Mouse (Mus musculus): ENCODE measurements around the gene Stard3.
A peak's percentile ranks its signal among the peaks of the same experiment; 100 is the strongest.

Stard3 gene

DNA sequence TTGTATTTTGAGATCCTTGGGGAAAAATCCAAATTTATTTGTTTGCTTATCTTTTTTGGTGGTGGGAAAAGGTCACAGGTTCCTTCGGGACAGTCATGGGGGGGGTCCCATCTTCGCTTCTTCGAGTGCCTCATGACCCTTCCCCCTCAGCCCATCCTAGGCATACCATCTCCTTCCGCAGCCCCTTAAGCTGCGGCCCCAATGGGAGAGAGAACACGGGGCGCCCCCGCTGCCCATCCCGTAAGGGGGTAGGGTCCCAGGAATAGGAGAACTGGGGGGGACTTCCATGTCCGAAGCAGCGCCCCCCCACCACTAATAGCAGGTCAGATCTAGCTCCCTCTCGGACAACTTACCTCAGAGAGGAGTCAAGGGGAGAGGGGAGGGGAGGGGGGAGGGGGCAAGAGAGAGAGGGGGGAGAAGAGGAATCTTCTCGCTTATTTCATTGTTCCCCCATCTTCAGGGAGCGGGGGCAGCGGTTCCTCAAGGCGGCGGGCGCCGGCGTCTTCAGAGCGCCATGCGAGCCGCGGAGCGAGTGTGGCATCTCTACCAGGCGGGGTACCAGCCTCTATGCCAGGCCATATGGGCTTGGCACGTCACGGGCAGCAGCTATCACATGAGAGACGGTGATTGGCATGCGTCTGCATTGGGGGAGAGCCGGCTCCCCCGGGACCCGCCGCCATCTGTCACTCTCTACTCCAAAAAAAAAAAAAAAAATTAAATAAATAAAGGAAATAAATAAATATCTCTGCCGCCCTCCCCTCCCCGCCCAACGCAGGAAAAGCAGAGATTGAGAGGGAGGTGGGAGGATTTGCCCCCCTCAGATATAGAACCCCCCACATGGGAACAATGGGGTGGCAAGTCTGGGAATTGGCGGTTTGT lies 28.8 kb upstream of the Stard3 start, which contains the start of gene Neurod2:
Gene Neurod2 (minus strand): TSS at position 568 of the 879 bp plus-strand sequence.
- peak; percentile 83 for DNase-seq (ENCODE audit: low spot score)

DNA sequence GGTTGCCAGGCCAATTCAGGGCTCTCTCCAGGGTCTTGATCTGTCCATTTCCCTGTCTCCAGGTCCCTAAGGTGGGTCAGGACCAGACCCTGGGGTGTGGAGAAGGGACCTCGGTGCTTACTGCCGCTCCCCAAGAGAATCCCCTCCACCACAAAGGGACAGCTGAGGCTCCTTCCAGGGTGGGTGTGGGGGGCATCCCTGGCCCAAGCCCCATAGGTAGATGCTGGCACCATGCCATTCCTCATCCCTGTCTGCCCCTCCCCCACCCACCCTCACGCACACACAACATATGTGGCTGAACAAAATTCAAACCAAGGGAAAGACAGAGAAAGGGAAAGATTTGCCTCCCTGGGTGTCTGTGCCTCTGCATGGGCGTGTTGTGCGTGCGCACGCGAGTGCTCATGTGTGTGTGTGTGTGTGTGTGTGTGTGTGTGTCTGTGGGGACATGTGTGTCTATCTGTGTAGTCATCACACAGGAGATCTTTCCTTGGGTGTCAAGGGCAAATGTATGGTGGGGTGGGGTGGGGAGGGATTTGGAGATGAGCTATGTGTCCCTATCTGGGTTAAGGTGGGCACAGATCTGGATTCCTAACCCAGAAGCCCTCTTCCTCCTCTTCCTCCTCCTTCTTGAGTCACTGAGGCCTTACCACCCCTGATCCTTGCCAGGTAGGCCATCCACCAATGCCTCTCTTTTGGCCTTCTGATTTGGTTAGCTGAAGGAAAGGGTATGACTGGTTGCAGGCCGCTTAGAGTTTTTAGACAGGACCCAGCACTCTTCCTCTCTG lies 28.0 kb upstream of the Stard3 start:
- DNase-seq (ENCODE audit: low spot score), result peak; percentile 37

GRCm38 (mm10) chr11:98330745-98331204 lies 27.4 kb upstream of the Stard3 start:
- DNase-seq (ENCODE audit: low spot score), result no peak

GRCm38 (mm10) chr11:98331401-98331800 lies 26.8 kb upstream of the Stard3 start:
- DNase-seq (ENCODE audit: low spot score), result no peak

GRCm38 (mm10) chr11:98332186-98332585 lies 26.0 kb upstream of the Stard3 start:
- DNase-seq (ENCODE audit: low spot score), result no peak

GRCm38 (mm10) chr11:98332841-98333240 lies 25.3 kb upstream of the Stard3 start:
- no peak for DNase-seq (ENCODE audit: low spot score)

DNA sequence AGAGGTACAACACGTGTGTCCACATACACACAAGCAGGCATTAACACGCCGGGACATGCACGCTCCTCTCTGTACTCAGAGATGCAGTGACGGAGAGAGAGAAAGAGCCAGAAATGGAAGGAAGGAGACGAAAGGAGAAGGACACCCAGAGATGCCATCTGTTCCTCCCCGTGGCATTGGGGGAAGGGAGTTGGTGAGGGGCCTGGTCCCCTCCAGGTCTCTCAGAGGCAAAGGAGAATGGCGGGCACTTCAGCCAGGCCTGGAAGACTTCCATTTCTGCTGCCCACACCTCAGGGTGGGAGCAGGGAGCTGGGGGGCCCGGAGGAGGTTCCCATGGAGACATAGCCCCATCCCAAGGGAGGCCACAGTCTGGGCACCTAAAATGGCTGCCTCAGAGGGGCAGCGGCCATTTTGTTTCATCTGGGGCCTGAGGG lies 24.9 kb upstream of the Stard3 start:
- DNase-seq (ENCODE audit: low spot score), result no peak

- DNase-seq (ENCODE audit: low spot score), result no peak
Observed at GRCm38 (mm10) chr11:98333981-98334741, 24.0 kb upstream of the Stard3 start.

GRCm38 (mm10) chr11:98335250-98335649 lies 22.9 kb upstream of the Stard3 start:
- no peak for DNase-seq (ENCODE audit: low spot score)

DNA sequence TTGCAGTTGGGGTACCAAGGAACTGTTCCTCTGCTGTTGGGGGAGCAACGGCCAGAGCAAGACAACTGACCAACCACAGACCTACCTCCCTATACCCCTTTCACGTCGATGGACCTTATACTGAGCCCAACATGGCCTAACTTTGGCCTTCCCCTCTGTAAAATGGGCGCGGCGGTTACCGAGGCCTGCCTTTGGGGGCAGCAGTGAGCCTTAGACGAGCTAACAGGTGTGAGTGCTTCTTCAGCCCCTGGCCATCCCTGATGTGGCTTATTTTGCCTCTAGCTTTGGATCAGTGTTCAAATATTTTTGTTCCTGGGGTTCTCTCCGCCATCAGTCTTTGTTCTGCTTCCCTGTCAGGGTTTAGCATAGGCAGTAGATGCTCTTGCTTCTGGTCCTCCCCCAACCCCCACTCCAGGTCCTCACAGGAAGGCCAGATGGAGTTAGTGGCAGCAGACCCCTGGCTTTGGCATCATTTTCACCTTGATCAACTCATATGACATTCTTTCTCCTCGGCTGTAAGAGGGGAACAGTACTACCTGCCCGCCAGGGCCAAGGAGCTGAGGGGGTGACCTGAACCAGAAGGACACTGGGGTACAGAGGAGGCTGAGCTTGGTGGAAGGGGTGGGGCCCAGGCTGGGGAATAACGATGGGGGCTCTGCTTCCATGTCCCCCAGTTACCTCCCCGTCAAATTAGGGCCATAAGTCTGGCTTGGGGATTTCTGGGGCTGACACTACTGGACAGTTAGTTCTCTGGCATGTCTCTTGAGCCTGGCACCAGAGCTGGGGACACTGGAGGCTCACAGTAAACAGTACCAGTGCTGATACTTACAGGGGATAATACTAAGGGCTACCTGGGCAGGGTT lies 21.7 kb upstream of the Stard3 start:
- no peak for DNase-seq (ENCODE audit: low spot score)

GRCm38 (mm10) chr11:98338507-98338961 lies 19.6 kb upstream of the Stard3 start:
- peak; percentile 73 for DNase-seq (ENCODE audit: low spot score)

GRCm38 (mm10) chr11:98339071-98339501 lies 19.1 kb upstream of the Stard3 start:
- no peak for DNase-seq (ENCODE audit: low spot score)

DNA sequence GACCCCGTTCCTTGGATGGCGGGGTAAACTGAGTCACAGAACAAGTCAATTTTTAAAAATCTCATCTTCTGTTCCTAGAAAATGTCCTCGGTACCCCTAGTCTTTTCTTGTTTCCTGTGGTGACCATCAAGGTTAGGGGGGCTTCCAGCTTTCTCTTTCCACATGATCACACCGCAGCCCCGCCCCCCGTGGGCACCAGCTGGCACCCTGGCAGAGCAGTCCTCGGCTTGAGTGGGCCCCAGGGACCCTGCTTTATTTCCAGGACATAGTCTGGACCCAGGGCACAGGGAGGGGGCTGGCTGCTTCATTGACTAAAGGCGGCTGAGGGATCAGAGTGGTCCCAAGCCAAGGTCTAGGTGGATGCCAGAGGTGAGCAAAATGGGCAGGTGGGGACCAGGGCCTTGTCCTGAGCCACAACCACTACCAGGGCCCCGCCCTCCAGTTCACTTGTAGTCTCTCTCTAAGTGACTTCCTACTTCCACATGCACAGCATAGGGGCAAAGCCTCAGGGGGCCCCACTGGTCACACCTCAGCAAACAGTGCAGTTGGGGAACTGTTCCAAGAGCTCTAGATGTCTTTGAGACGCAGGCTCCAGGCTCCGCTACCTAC lies 18.4 kb upstream of the Stard3 start:
- DNase-seq (ENCODE audit: low spot score), result no peak

GRCm38 (mm10) chr11:98340597-98340996 lies 17.6 kb upstream of the Stard3 start:
- DNase-seq (ENCODE audit: low spot score), result no peak

DNA sequence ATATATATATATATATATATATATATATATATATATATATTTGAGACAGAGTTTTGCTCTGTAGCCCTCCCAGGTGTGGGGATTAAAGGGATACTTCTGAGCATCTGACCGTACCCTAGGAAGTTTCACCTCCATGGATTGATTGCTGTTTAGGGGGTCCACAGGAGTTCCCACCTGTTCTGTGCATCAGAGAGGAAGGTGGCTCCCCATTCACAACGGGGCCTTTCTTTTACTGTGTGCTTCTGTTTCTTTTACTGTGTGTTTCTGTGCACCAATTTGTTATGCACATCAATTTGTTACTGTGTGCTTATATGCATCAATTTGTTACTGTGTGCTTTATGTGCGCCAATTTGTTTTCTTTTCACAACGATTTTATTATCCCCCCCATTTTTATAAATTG lies 17.0 kb upstream of the Stard3 start:
- no peak for DNase-seq (ENCODE audit: low spot score)

- peak; percentile 98 for DNase-seq (ENCODE audit: low spot score)
Observed at GRCm38 (mm10) chr11:98342000-98342945, 15.9 kb upstream of the Stard3 start.

- DNase-seq (ENCODE audit: low spot score), result peak; percentile 83
Observed at GRCm38 (mm10) chr11:98345253-98345652, 12.9 kb upstream of the Stard3 start.

DNA sequence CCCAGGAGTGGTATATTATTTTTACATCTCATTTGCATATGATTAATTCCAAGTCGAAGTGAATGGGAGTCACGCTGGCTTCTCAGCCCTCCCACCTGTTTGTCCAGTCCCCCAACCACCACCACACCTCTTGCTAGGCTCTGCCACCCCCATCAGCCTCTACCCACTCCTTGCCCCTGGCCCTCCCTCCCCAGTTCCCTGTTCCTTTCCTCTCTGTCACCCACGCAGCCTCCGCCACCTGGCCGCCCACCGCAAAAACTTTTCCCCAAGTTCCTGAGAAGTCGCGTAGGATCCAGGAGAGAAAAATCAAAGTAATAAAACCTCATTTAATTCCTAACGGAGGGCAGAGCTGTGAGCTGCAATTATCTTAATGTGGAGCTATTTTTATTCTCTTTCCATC lies 12.0 kb upstream of the Stard3 start:
- no peak for DNase-seq (ENCODE audit: low spot score)

GRCm38 (mm10) chr11:98347385-98348082 lies 10.6 kb upstream of the Stard3 start:
- DNase-seq (ENCODE audit: low spot score), result peak; percentile 27
